ENCODE assay signal across 9 mouse cellular contexts in genomic region chr2:179443226-179443815, GRCm38 (mm10). TPM values are rescaled to one million over a fixed set of nuclear protein-coding genes. Genes with fewer than 3 reads are reported as not detected.
DNase-seq lines count a peak whose midpoint lies in the region; ATAC-seq and TF ChIP-seq lines count a peak whose summit lies in the region.
"Had no signal": no experiment of that assay in that cellular context is flagged by ENCODE, and none has a peak within 500 bp of the region (broad histone marks: within the 10 kb centered on the region; RNA-seq: fewer than 3 reads in every experiment).

No protein-coding gene starts in this region.

- no peak for TF ChIP-seq POLR2A in embryonic fibroblast, embryonic 13.5 days (IDR thresholded peaks at IDR 0.05; ENCODE audit: low read depth, low read length)

- ATAC-seq in heart, postnatal 0 days (ENCODE audit: insufficient read depth, low read depth) = no peak
- ATAC-seq in liver, postnatal 0 days = no peak

- H3K27ac ChIP-seq in embryonic fibroblast, embryonic 13.5 days (ENCODE audit: insufficient read depth, low read length) = no peak overlapping the region
- no peak overlapping the region for H3K27ac ChIP-seq in heart, postnatal 0 days (ENCODE audit: low read depth)
- no peak overlapping the region for H3K27ac ChIP-seq in liver, postnatal 0 days (ENCODE audit: low read depth)

- no peaks in the 10 kb centered on the region for H3K36me3 ChIP-seq in heart, postnatal 0 days (replicated peaks; ENCODE audit: control insufficient read depth, insufficient read depth, low read length)
- no peaks in the 10 kb centered on the region for H3K36me3 ChIP-seq in liver, postnatal 0 days (replicated peaks; ENCODE audit: insufficient read depth, low read length)
- H3K36me3 ChIP-seq: G1E had no signal

- H3K4me1 ChIP-seq in embryonic fibroblast, embryonic 13.5 days (ENCODE audit: control insufficient read depth, insufficient read depth, low read length) = no peaks in the 10 kb centered on the region
- H3K4me1 ChIP-seq in heart, postnatal 0 days (ENCODE audit: control insufficient read depth, insufficient read depth) = no peaks in the 10 kb centered on the region
- peaks cover 9% of the 10 kb centered on the region for H3K4me1 ChIP-seq in liver, postnatal 0 days (ENCODE audit: insufficient read depth)

- peak overlapping the region; percentile 37; the same call in 1 of the 2 replicates for H3K9ac ChIP-seq in heart, postnatal 0 days (replicated peaks; ENCODE audit: low read depth, low read length)
- no peak overlapping the region for H3K9ac ChIP-seq in liver, postnatal 0 days (replicated peaks)

- peak; percentile 5 to 11 for DNase-seq in lung, adult 18-20 months
- DNase-seq in lung, postnatal 25 days (ENCODE audit: low spot score) = no peak
- no peak for DNase-seq in heart, postnatal 0 days (ENCODE audit: low spot score)
- DNase-seq in kidney, postnatal 36 days = peak; percentile 65 to 78
- peak; percentile 33 for DNase-seq in liver, postnatal 0 days
- peak; percentile 55 for DNase-seq in retina, embryonic 14.5 days (ENCODE audit: low spot score)
- DNase-seq in spleen, adult 12 weeks (ENCODE audit: low spot score) = no peak

- H3K4me3 ChIP-seq in embryonic fibroblast, embryonic 13.5 days (ENCODE audit: insufficient read depth, low read length) = peak overlapping the region; percentile 64
- peak overlapping the region; percentile 60 for H3K4me3 ChIP-seq in heart, postnatal 0 days (ENCODE audit: low read depth, low read length)
- peak overlapping the region; percentile 52 for H3K4me3 ChIP-seq in liver, postnatal 0 days (ENCODE audit: low read depth, low read length)

- H3K27me3 ChIP-seq in heart, postnatal 0 days (ENCODE audit: control insufficient read depth, insufficient read depth, low read length) = peaks cover 55% of the 10 kb centered on the region
- peaks cover 42% of the 10 kb centered on the region for H3K27me3 ChIP-seq in liver, postnatal 0 days (ENCODE audit: insufficient read depth, low read length)

- H3K9me3 ChIP-seq in heart, postnatal 0 days (replicated peaks; ENCODE audit: control insufficient read depth, low read length) = no peaks in the 10 kb centered on the region
- peaks cover 2% of the 10 kb centered on the region; the same call in 1 of the 2 replicates for H3K9me3 ChIP-seq in liver, postnatal 0 days (ENCODE audit: low read length)

- peak overlapping the region; percentile 87 for H3K4me2 ChIP-seq in heart, postnatal 0 days (ENCODE audit: low read depth, low read length)
- peak overlapping the region; percentile 76 for H3K4me2 ChIP-seq in liver, postnatal 0 days (ENCODE audit: low read depth, low read length)

- under 1% methylated on average over 51 of the region's 51 CpGs for WGBS in heart, postnatal 0 days
- WGBS in liver, postnatal 0 days (ENCODE audit: insufficient replicate concordance) = 3% methylated on average over 51 of the region's 51 CpGs

- no peak for TF ChIP-seq EP300 in heart, postnatal 0 days (IDR thresholded peaks at IDR 0.05; ENCODE audit: low read depth)
- TF ChIP-seq EP300 in liver, postnatal 0 days (IDR thresholded peaks at IDR 0.05; ENCODE audit: low read depth) = no peak

- TF ChIP-seq CTCF in embryonic fibroblast, embryonic 13.5 days (IDR thresholded peaks at IDR 0.05; ENCODE audit: borderline replicate concordance, insufficient read depth, low read length) = 0 out of 2 replicates have a peak, but pooled peaks have one; percentile 1
- TF ChIP-seq CTCF in heart, postnatal 0 days (IDR thresholded peaks at IDR 0.05; ENCODE audit: low read depth) = no peak
- TF ChIP-seq CTCF in liver, postnatal 0 days (IDR thresholded peaks at IDR 0.05; ENCODE audit: low read depth) = no peak

RNA-seq across cellular contexts. Expression of gene Cdh4, which starts 1.1 kb away (rescaled TPM):
- polyA plus RNA-seq in embryonic fibroblast, embryonic 13.5 days (2011; ENCODE audit: insufficient read length, low read depth, missing spikeins) = 2.5 and 3.2 TPM in 2 replicates
- 2.0 and 2.1 TPM in 2 replicates for total RNA-seq in heart, postnatal 0 days (2014; rRNA removed; ENCODE audit: low replicate concordance)
- 0.51 and 0.71 TPM in 2 replicates for polyA plus RNA-seq in heart, postnatal 0 days (2015; fragmentation: Nextera tagmentation; extraction: Ambion mirVana)
- 0.54 and 0.61 TPM in 2 replicates for polyA plus RNA-seq in liver, postnatal 0 days (2015; fragmentation: Nextera tagmentation; extraction: Ambion mirVana)
- polyA plus RNA-seq: G1E had no signal

Comparison
In these comparisons a context has a peak if more than half of its experiments do, and no peak if none do; other contexts are left out.
1. DNase-seq: peak in lung, adult 18-20 months (2 of 2), kidney, postnatal 36 days (2 of 2), liver, postnatal 0 days (single experiment) and retina, embryonic 14.5 days (single experiment); none in lung, postnatal 25 days (single experiment), heart, postnatal 0 days (single experiment) and spleen, adult 12 weeks (single experiment).
2. Peak in every context shown above with its lines, with median percentiles within 50 percentile points of each other: H3K4me3 ChIP-seq.